In the genomic region with DNA sequence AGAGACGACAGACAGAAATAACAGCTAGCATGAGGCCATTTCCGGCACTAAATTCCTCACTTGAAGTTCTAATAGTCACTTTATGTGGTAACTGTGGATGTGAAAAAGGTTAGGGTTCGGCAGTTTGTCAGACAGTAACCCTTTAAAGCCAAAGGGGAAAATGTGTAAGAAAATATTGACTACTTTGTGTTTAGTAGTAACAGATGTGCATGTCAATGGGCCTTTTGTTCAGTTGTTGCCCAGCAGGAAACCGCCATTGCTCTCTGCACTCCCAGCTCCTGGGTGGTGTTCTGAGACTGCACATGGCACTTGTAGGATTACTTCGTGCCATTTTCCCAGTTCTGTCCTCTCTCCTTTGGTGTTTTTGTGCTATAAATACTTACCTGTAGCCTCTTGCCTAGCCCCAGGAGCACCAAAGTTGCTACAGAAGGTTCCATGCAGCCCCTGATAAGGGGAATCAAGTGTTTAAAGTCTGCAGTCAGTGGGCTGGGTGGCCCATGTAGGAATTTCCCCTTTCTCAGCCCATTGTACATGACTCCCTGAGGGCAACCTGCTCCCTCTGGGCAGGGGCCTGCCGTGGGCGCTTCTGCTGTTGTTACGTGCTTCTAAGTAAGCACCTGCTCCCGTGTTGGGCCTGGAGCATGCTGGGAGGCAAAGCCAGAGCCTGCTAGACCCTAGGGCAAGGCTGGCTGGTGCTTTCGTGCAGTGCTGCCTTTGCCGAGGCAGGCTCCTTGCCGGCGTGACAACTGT, we compare ENCODE assay signal across 10 mouse cellular contexts.
A peak's percentile ranks its signal among the peaks of the same experiment; 100 is the strongest.
DNase-seq lines count a peak whose midpoint lies in the region; ATAC-seq lines count a peak whose summit lies in the region.
"Had no signal": no experiment of that assay in that cellular context is flagged by ENCODE, and none has a peak within 500 bp of the region (broad histone marks: within the 10 kb centered on the region; RNA-seq: fewer than 3 reads in every experiment).

No protein-coding gene starts in this region.

- no peaks in the 10 kb centered on the region for H3K27me3 ChIP-seq in midbrain, embryonic 10.5 days (ENCODE audit: low read depth, poor library complexity, severe bottlenecking)
- no peaks in the 10 kb centered on the region for H3K27me3 ChIP-seq in midbrain, embryonic 15.5 days (replicated peaks)
- H3K27me3 ChIP-seq in neural tube, embryonic 12.5 days (replicated peaks) = no peaks in the 10 kb centered on the region

- H3K4me2 ChIP-seq in midbrain, embryonic 15.5 days = no peak overlapping the region
- H3K4me2 ChIP-seq in neural tube, embryonic 12.5 days (replicated peaks) = no peak overlapping the region
- H3K4me2 ChIP-seq: heart, embryonic 11.5 days; lung, embryonic 14.5 days had no signal

- peak overlapping the region; percentile 83 for H3K27ac ChIP-seq in midbrain, embryonic 10.5 days (replicated peaks)
- H3K27ac ChIP-seq in midbrain, embryonic 15.5 days = no peak overlapping the region
- no peak overlapping the region for H3K27ac ChIP-seq in neural tube, embryonic 12.5 days

- peaks cover 26% of the 10 kb centered on the region for H3K4me1 ChIP-seq in midbrain, embryonic 10.5 days
- peaks cover 12% of the 10 kb centered on the region; the same call in 1 of the 2 replicates for H3K4me1 ChIP-seq in midbrain, embryonic 15.5 days
- peaks cover 19% of the 10 kb centered on the region for H3K4me1 ChIP-seq in neural tube, embryonic 12.5 days

- H3K9ac ChIP-seq in midbrain, embryonic 15.5 days = no peak overlapping the region
- H3K9ac ChIP-seq in neural tube, embryonic 12.5 days = no peak overlapping the region
- H3K9ac ChIP-seq: lung, embryonic 14.5 days had no signal

- ATAC-seq in cerebellum, adult (ENCODE audit: insufficient number of reproducible peaks, low FRiP score, low TSS enrichment) = no peak
- no peak for ATAC-seq in midbrain, embryonic 15.5 days (replicated peaks)
- ATAC-seq in neural tube, embryonic 12.5 days (ENCODE audit: low FRiP score, low read depth) = peak; percentile 69

- WGBS in midbrain, embryonic 10.5 days = 35% methylated on average over 13 of the region's 13 CpGs
- 29% methylated on average over 13 of the region's 13 CpGs for WGBS in midbrain, embryonic 15.5 days
- WGBS in neural tube, embryonic 12.5 days = 13% methylated on average over 13 of the region's 13 CpGs

- H3K9me3 ChIP-seq in midbrain, embryonic 10.5 days (replicated peaks) = no peaks in the 10 kb centered on the region
- no peaks in the 10 kb centered on the region for H3K9me3 ChIP-seq in midbrain, embryonic 15.5 days
- no peaks in the 10 kb centered on the region for H3K9me3 ChIP-seq in neural tube, embryonic 12.5 days

- H3K4me3 ChIP-seq in midbrain, embryonic 10.5 days = no peak overlapping the region
- no peak overlapping the region for H3K4me3 ChIP-seq in midbrain, embryonic 15.5 days
- H3K4me3 ChIP-seq in neural tube, embryonic 12.5 days = no peak overlapping the region

- peak; percentile 40 for DNase-seq in cerebellum, adult 9-11 months
- DNase-seq in midbrain, embryonic 10.5 days (ENCODE audit: low spot score) = peak; percentile 29
- DNase-seq in fibroblast of lung, adult 2 months (ENCODE audit: low read depth) = peak; percentile 86
- no peak for DNase-seq in layer of hippocampus, adult 18-20 months (ENCODE audit: low spot score in 2 of 2)
- no peak for DNase-seq in adrenal gland, postnatal 36 days
- DNase-seq: lung, embryonic 14.5 days had no signal

- no peaks in the 10 kb centered on the region for H3K36me3 ChIP-seq in midbrain, embryonic 10.5 days
- no peaks in the 10 kb centered on the region for H3K36me3 ChIP-seq in midbrain, embryonic 15.5 days (replicated peaks)
- no peaks in the 10 kb centered on the region for H3K36me3 ChIP-seq in neural tube, embryonic 12.5 days

Comparison
In these comparisons a context has a peak if more than half of its experiments do, and no peak if none do; other contexts are left out.
1. DNase-seq: peak in cerebellum, adult 9-11 months (single experiment), midbrain, embryonic 10.5 days (single experiment) and fibroblast of lung, adult 2 months (single experiment); none in layer of hippocampus, adult 18-20 months (0 of 2) and adrenal gland, postnatal 36 days (0 of 2).